Mouse (Mus musculus): Measurements from ENCODE around the gene Tdrd6.

DNA sequence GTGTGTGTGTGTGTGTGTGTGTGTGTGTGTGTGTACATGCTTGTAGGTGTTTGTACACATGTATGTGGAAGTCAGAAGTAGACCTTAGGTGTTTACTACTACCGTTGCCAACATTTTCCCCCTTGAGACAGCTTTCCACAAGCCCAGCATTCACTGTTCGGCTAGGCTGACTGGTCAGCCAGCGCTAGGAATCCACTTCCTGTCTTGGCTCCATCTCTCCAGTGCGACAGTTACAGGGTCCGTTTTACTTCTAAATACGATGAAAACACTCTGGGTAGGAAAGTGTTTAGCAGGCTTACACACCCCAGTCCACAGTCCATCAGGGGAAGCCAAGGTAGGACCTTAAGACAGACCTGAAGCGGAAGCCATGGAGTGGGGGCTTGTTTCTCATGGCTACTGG, 45.3 kb downstream of the Tdrd6 start:
- TF ChIP-seq CTCF (conservative IDR thresholded peaks at IDR 0.05; ENCODE audit: low read length) (no peak), POU5F1 (IDR thresholded peaks at IDR 0.05; ENCODE audit: borderline replicate concordance, low read length) (no peak), NANOG (IDR thresholded peaks at IDR 0.05; ENCODE audit: borderline replicate concordance, low read length) (no peak)
